Mouse (Mus musculus) gastrocnemius, adult 2 months (tissue): ENCODE measurements at regions not wholly inside any gene's neighbourhood (a gene's known extent, or its start where the extent isn't known, plus 50 kb on each side); places are given as distances from the start of the nearest gene placed in this dataset.

ENCODE experiments used
- DNase-seq: peaks from one replicate; pipeline ENCODE4 v3.0.0; 2022
- H3K27ac ChIP-seq: fragments of 200-600 bp; 2 replicates; pipeline ENCODE4 v1.8.1; 2022; ENCODE audit warnings: mild to moderate bottlenecking
- H3K4me3 ChIP-seq: fragments of 200-600 bp; 2 replicates; pipeline ENCODE4 v1.8.1; 2022; ENCODE audit warnings: mild to moderate bottlenecking, moderate library complexity
- CTCF ChIP-seq: fragments of 200-600 bp; IDR thresholded peaks from 2 replicates; pipeline ENCODE4 v1.8.1; 2022; ENCODE audit warnings: antibody characterized with exemption, mild to moderate bottlenecking, moderate library complexity
- intact Hi-C: fragments of 180-260 bp; cut with DNase I; formaldehyde crosslinking; loops from one replicate; pipeline ENCODE4 v1.15.1; 2025

DNA sequence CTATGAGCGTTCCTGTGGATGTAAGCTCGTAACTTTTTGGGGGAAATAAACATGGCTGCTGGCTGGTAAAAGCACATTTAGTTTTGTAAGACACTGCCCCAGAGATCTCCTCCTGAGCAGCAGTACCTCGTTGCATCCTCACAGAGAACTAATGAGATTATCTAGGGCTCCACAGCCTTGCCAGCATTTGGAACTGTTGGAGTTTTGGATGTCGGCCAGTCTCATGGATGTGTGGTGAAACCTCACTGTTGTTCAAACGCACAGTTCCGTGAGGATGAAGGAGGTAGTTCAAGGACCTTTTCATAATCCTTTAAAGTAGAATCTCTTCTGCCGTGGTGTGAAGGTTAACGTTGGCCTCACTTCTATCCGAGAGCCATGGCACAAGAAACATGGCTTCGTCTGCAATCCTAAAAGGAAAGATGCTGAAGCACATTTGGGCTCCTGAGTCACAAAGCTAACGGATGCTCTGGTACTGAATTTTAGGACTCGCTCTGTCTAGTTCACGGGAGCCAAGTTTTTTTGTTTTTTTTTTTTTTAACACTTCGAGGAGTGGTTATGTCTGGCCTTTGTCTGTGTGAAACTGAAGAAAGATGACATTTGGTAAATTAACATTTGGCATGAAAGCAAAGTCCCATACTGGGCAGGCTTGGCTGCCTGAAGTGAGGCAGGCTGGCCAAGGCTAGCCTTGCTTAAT, 179.1 kb upstream of the Hmga2 start:
- H3K27ac ChIP-seq, result no peak overlapping the region
- H3K4me3 ChIP-seq, result no peak overlapping the region
- TF ChIP-seq CTCF, result no peak
- DNase-seq, result no peak
- intact Hi-C loops, result no loop called here

DNA sequence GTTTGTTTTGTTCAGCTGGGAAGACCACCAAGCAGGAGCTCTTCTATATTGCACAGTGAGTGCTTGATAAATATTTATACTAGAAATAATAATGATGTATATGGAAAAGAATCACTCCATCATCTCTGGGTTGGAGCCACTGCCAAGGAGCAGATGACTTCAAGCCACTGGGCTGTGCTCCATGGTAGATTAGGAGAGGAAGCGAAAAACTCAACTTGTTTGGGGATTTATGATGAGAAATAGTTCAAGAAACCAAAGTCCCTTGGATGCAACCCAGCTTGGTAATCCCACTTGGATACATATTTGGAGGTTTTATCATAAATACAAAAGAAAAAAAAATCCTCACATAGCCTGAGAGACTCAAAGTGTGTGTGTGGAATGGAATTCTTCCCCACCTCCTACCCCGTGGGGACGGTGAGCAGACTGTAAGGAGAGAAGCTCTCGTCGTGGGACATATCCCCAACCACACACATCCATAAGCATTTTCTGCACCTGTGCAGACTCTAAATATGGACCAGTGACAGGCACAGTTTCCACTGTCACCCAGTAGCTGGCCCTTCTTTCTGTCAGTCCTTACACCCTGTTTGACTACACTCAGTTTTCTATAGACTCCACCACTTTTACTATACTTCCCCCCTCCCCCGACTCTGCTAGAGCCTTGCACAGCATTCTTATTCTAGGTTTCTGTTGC, 176.4 kb upstream of the Hmga2 start:
- H3K27ac ChIP-seq, result no peak overlapping the region
- no peak for DNase-seq
- intact Hi-C loops, result no loop called here
- H3K4me3 ChIP-seq, result no peak overlapping the region
- TF ChIP-seq CTCF, result no peak

DNA sequence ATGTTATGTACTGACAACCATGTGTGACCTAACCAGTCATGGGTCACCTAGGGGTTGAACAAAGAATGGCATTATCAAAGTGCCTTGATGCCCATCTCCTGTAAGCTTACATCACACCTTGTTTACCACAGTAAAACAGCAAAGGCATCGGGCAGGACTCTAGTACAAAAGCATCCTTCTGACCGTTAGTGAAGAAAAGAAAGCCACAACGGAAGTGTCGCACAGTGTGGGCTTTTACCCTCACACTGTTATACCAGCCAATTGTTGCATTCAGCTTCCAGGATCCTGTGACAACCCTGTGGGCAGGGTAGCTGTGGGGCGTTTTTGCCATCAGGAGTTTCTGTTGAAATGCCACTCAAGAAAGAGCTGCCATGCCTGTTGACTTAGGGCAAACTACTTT, 175.6 kb upstream of the Hmga2 start:
- no peak overlapping the region for H3K4me3 ChIP-seq
- intact Hi-C loops, result no loop called here
- TF ChIP-seq CTCF, result no peak
- H3K27ac ChIP-seq, result no peak overlapping the region
- DNase-seq, result no peak

DNA sequence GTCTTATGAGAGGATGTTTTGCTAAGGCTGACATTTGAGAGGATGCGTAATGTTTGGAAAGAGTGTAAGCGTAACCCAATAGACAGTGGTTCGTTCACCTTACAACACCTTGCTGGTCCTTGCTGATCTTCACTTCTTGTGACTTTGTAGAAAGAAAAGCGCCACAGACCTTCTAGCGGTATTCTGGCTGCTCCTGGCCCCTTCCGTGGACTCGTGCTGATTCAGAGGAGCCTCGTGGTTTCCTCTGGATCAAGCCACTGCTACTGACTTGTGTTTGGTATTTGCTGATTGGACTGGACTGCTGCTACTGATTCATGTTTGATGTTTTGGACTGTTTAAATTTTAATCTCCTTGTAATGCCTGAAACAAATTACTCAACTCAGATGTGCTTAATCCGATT, 174.1 kb upstream of the Hmga2 start:
- intact Hi-C loops, result no loop called here

DNA sequence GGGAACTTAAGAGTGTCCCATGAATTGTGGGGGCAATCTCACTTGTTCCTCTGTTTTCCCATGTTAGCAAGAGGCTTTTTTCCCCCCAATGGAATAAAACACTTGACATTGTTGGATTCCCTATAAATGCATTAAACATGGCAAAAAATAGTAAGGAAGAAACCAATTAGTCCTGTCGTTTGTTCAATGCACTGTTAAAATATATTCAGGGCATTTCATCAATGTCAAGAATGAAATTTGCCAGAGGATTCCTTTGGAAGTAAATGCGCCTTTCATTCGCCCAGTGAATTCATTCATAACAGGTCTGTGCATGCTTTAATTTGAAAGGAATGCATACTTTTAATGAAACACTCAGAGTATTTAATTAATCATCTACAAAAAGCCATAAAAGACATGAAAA, 172.5 kb upstream of the Hmga2 start:
- DNase-seq, result no peak
- TF ChIP-seq CTCF, result no peak
- intact Hi-C loops, result no loop called here
- Histone ChIP-seq H3K4me3 (no peak overlapping the region), H3K27ac (no peak overlapping the region)

More for the DNA sequence above, 174.1 kb upstream of the Hmga2 start:
- H3K4me3 ChIP-seq, result no peak overlapping the region
- DNase-seq, result no peak
- no peak overlapping the region for H3K27ac ChIP-seq
- no peak for TF ChIP-seq CTCF

DNA sequence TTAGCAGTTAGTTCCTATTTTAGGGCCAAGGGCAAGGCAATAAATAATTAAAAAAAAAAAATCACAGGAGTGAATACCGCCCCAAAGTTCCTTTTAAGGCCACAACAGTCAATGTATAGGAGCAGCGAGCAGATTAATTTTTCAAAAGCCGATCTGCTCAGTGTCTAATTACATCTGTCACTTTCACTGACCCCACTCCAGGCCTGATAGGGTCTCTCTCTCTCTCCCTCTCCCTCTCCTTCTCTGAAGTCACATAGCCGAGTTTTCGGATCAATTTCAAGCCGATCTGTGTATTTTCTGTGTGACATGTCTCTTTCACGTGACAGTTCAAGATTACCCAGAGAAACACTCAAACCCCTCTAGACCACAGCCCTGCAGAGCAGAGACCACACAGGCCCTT, 171.8 kb upstream of the Hmga2 start:
- DNase-seq, result no peak
- TF ChIP-seq CTCF, result no peak
- Histone ChIP-seq H3K4me3 (no peak overlapping the region), H3K27ac (no peak overlapping the region)
- intact Hi-C loops, result no loop called here

DNA sequence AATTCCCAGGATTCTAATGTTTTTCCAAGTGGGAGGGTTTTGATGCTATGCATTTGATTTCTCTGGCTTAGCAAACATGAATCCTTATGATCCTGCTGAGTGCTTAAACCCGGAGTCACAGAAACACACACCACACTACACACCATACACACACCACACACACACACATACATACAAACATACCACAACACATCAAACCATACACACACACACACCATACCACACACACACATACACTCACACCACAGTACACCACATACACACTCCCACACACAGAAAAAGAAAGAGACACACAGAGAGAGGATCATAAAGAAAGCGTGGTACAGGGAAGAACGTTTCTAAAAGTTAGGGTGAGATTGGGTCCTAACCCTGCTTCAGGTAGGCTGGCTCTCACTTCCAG, 171.1 kb upstream of the Hmga2 start:
- Histone ChIP-seq H3K27ac (no peak overlapping the region), H3K4me3 (no peak overlapping the region)
- TF ChIP-seq CTCF, result no peak
- intact Hi-C loops, result no loop called here
- no peak for DNase-seq

DNA sequence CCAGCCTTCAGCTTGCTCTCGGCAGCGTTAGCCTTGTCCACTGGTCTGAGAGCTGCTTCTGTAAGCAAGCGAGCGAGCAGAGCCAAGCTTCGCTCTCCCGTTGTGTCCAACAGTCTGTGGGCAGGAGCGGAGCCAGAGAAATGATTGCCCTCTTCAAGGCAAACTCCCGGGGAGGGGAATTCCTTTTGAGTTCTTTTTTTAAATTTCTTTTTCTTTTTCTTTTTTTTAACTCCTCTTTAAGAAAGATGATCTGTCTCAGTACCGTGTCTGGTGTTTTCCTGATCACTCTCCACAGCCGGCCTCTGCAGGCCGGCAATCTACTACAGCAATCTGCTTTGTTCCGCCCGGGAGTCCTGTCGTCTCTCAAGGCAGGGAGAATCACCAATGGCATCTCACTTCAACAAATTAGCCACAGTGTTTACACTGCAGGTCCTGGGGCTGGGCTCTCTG, 170.6 kb upstream of the Hmga2 start:
- DNase-seq, result peak; percentile 43
- intact Hi-C loops, result no loop called here
- Histone ChIP-seq H3K4me3 (peak overlapping the region; percentile 33), H3K27ac (no peak overlapping the region)
- TF ChIP-seq CTCF, result no peak

DNA sequence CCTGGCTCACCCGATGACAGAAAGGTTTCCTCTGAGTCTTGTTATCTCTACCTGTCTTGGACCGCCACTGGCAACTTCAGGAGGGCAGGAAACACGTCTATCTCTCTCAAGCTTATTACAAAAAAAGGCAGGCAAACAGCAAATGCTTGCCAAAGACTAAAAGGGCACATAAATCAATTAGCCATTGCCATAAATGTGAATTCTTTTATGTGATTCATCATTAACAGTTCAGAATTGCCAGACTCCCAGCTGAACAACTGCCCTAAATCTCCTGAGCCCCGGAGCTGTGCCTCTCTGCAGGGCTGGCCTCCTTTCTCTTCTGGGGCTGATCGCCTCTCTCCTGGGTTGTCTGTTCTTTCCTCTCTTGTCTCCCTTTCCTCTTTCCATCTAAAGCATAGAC, 164.6 kb upstream of the Hmga2 start:
- Histone ChIP-seq H3K4me3 (no peak overlapping the region), H3K27ac (no peak overlapping the region)
- no peak for TF ChIP-seq CTCF
- no peak for DNase-seq
- intact Hi-C loops, result no loop called here

DNA sequence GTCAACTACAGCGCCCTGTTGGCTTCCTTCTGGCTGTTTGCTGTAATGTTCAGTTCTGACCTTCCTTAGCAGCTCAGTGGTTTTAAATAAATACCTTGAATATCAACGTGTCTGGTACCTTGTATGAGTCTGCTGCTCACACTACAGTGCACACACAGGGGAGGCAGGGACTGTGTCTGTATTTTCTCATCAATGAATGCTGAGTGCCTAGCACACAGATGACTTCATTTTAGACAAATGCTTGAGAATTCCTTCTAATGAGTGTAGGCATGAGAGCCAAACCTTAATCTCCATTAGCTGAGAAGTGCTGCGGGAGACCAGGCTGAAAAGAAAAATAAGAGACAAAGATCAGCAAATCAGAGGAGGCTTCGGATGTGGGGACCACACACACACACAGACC, 162.0 kb upstream of the Hmga2 start:
- Histone ChIP-seq H3K4me3 (no peak overlapping the region), H3K27ac (no peak overlapping the region)
- no peak for DNase-seq
- no peak for TF ChIP-seq CTCF
- intact Hi-C loops, result no loop called here

DNA sequence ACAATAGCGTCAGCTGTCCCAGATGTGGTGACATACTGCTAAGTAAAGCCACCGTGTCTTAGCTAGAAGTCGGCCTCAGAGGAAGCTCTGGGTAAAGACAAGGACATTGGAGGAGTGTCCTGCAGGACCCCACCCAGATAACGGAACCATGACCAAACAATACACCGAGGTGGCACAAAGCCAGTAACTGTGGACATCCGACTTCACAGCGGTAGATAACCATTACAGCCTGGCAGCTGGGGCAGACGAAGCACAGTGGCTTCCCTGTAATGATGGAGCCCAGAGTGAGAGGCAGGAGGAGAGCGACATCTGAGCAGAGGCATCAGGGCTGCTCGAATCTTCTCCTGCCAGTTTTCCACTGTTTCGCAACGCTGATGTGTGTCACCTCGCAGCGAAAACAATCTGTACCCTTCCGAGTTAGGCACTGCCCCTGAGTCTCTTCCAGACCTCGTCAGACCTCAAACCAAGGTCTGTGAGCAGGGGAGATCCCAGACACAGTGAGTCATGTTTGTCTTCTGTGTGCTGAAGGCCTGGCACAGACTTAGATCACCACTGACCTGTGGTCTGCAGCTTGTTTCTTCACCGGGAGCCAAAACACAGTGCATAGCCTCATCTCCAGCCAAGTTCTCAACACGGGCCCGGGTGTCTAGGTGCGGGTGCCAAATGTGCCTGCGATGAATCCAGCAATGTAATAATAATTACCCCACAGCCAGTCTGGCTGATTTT, 159.7 kb upstream of the Hmga2 start:
- Histone ChIP-seq H3K4me3 (peak overlapping the region; percentile 46), H3K27ac (peak overlapping the region; percentile 81)
- intact Hi-C loops, result no loop called here

DNA sequence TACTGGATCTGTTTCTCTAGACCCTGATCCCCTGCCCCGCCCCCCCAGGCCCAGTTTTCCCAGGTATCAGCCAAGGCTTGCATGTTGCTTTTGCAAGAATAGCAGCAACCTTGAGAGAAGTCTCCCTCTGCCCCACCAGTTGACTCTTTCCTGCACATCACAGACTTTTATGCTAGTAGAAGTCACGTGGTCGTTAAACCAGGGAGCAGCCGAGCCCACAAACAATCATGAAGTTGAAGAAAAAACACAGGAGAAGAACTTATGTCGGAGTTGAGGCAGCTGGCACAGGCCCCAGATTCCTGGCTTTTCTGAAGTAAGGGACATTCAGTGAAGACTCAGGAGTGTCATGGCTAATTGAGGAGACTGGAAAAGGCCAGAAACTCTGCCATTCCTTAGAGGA, 158.9 kb upstream of the Hmga2 start:
- DNase-seq, result no peak
- H3K4me3 ChIP-seq, result no peak overlapping the region
- TF ChIP-seq CTCF, result no peak
- no peak overlapping the region; the same call in 1 of the 2 replicates for H3K27ac ChIP-seq
- intact Hi-C loops, result no loop called here

More for the DNA sequence above, 159.7 kb upstream of the Hmga2 start:
- no peak for TF ChIP-seq CTCF
- peak; percentile 80 for DNase-seq

DNA sequence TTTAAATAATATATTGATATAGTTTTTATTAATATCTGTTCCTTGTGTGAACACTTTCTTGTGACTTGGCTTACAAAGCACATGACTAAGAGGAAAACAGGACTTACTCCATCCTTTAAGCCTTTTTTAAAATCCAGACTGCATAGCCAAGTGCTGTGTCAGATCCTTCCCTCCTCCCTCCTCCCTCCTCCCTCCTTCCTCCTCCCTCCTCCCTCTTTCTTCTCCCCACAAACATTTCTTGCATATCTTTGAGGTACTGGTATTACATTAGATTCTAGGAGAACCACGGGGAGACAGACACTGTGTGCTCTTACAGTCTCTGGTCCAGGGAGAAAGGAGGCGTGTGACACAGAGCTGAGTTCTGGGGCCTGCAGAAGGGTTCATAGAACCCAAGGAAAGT, 155.8 kb upstream of the Hmga2 start:
- intact Hi-C loops, result no loop called here
- TF ChIP-seq CTCF, result no peak
- H3K27ac ChIP-seq, result no peak overlapping the region
- DNase-seq, result no peak
- no peak overlapping the region for H3K4me3 ChIP-seq
